Mouse (Mus musculus) C2C12 (cell line): ENCODE data around the gene Ogfod3.
A peak's percentile ranks its signal among the peaks of the same experiment; 100 is the strongest.

Experiments
- CTCF ChIP-seq: IDR thresholded peaks from one replicate; pipeline ENCODE4 v1.5.1; 2011; ENCODE audit not compliant: control insufficient read depth, insufficient read depth, insufficient read length
- MAX ChIP-seq: IDR thresholded peaks from one replicate; pipeline ENCODE4 v1.6.1; 2011; ENCODE audit warnings: mild to moderate bottlenecking, control low read depth
- MYOD1 ChIP-seq: IDR thresholded peaks from one replicate; pipeline ENCODE4 v1.6.1; 2011; ENCODE audit warnings: low read depth; ENCODE audit not compliant: control insufficient read depth, insufficient read length
- MYOG ChIP-seq: IDR thresholded peaks from one replicate; pipeline ENCODE4 v1.6.1; 2011; ENCODE audit not compliant: control insufficient read depth, insufficient read length; ENCODE audit errors: extremely low read depth

- TF ChIP-seq CTCF (peak; percentile 27), MYOD1 (no peak), MAX (no peak), MYOG (no peak)
These were observed 31.1 kb upstream of the Ogfod3 start for GRCm38 (mm10) chr11:121235475-121236238.
